Mouse (Mus musculus): ENCODE results near the gene Anxa1.

DNA sequence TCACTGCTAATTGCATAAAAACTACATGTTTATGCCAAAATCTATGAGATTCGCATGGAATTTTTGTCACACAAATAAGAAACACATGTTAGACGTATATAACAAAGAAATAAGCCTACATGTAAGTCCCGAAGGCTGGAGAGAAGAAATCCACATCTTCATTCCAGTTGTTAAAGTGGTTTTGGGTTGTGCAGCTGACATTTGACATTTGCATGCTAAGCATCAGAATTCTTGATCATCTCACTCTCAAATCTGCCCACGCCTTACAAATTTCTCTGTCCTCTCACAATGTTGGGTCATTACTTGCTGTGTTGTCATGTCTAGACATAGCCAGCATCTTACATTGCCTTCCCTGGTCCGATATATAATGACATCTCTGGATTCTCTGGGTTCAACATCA lies 24.2 kb downstream of the Anxa1 start:
- TF ChIP-seq CTCF (IDR thresholded peaks at IDR 0.05; ENCODE audit: borderline replicate concordance, control insufficient read depth, extremely low read depth, insufficient read depth, low read length, poor library complexity) (no peak), POLR2A (IDR thresholded peaks at IDR 0.05; ENCODE audit: control insufficient read depth, extremely low read depth, insufficient read depth, low read length, poor library complexity) (no peak)

All from thymus, adult 2 months (tissue).